Mouse (Mus musculus) adrenal gland, postnatal 10 days (tissue): ENCODE measurements at regions not wholly inside any gene's neighbourhood (a gene's known extent, or its start where the extent isn't known, plus 50 kb on each side); places are given as distances from the start of the nearest gene placed in this dataset.

ENCODE experiments used
- DNase-seq: peaks from one replicate; pipeline ENCODE4 v3.0.0; 2021; ENCODE audit warnings: mixed read lengths

GRCm38 (mm10) chr7:71488016-71488650, 136.8 kb upstream of the Gm10295 start:
- no peak for DNase-seq

- DNase-seq, result peak; percentile 25
These were observed 124.1 kb upstream of the Gm10295 start for GRCm38 (mm10) chr7:71475383-71475782.

- no peak for DNase-seq
These were observed 121.3 kb upstream of the Gm10295 start for GRCm38 (mm10) chr7:71472384-71473141.

GRCm38 (mm10) chr7:71471658-71472383, 120.5 kb upstream of the Gm10295 start:
- DNase-seq, result peak; percentile 33

- DNase-seq, result no peak
These were observed 120.0 kb upstream of the Gm10295 start for GRCm38 (mm10) chr7:71471319-71471657.

GRCm38 (mm10) chr7:71470418-71470817, 119.1 kb upstream of the Gm10295 start:
- DNase-seq, result no peak

- DNase-seq, result peak; percentile 16
These were observed 118.7 kb upstream of the Gm10295 start for GRCm38 (mm10) chr7:71469951-71470350.

GRCm38 (mm10) chr7:71467436-71468127, 116.3 kb upstream of the Gm10295 start:
- DNase-seq, result peak; percentile 20

GRCm38 (mm10) chr7:71464127-71464526, 112.8 kb upstream of the Gm10295 start:
- no peak for DNase-seq

- DNase-seq, result no peak
These were observed 112.3 kb upstream of the Gm10295 start for GRCm38 (mm10) chr7:71463565-71463964.

GRCm38 (mm10) chr7:71459805-71460204, 108.5 kb upstream of the Gm10295 start:
- DNase-seq, result no peak

GRCm38 (mm10) chr7:71458104-71458754, 106.9 kb upstream of the Gm10295 start:
- no peak for DNase-seq

- no peak for DNase-seq
These were observed 106.3 kb upstream of the Gm10295 start for GRCm38 (mm10) chr7:71457409-71458103.

- DNase-seq, result no peak
These were observed 105.1 kb upstream of the Gm10295 start for GRCm38 (mm10) chr7:71456421-71456820.

- no peak for DNase-seq
These were observed 89.3 kb upstream of the Gm10295 start for GRCm38 (mm10) chr7:71440330-71441240.

GRCm38 (mm10) chr7:71425982-71426381, 74.7 kb upstream of the Gm10295 start:
- DNase-seq, result no peak

- DNase-seq, result no peak
These were observed 68.0 kb upstream of the Gm10295 start for GRCm38 (mm10) chr7:71419261-71419660.

GRCm38 (mm10) chr7:71418856-71419255, 67.6 kb upstream of the Gm10295 start:
- DNase-seq, result no peak

GRCm38 (mm10) chr7:71414756-71415155, 63.5 kb upstream of the Gm10295 start:
- no peak for DNase-seq

GRCm38 (mm10) chr7:71413121-71413520, 61.8 kb upstream of the Gm10295 start:
- no peak for DNase-seq
